Mouse (Mus musculus) cerebellum, adult 2 months (tissue): ENCODE data around the gene Ptges. TPM values are rescaled to one million over a fixed set of nuclear protein-coding genes. Genes with fewer than 3 reads are reported as not detected.

Source experiments
- DNase-seq, 2 experiments: peaks; one replicate each; pipeline ENCODE4 v3.0.0; 2021
- H3K27ac ChIP-seq: fragments of 200-500 bp; 2 replicates; pipeline ENCODE4 v1.5.1; 2012; ENCODE audit warnings: low read length, control low read depth, inconsistent platforms; ENCODE audit not compliant: insufficient read depth
- H3K27me3 ChIP-seq: fragments of 200-500 bp; 2 replicates; pipeline ENCODE4 v1.6.1; 2012; ENCODE audit warnings: inconsistent platforms, mild to moderate bottlenecking, low read length, moderate library complexity; ENCODE audit not compliant: control insufficient read depth, insufficient read depth
- H3K4me1 ChIP-seq: fragments of 200-500 bp; 2 replicates; pipeline ENCODE4 v1.6.1; 2011; ENCODE audit warnings: low read length; ENCODE audit not compliant: control insufficient read depth, insufficient read depth
- H3K4me3 ChIP-seq: fragments of 200-500 bp; replicated peaks from 2 replicates; pipeline ENCODE3; 2011; ENCODE audit warnings: mild to moderate bottlenecking, low read depth, low read length, control low read depth; ENCODE audit not compliant: insufficient read depth
- CTCF ChIP-seq: fragments of 200-500 bp; IDR thresholded peaks from 2 replicates; pipeline ENCODE4 v1.5.1; 2011; ENCODE audit warnings: low read depth, mild to moderate bottlenecking, control low read depth, low read length, moderate library complexity, borderline replicate concordance; ENCODE audit not compliant: insufficient read depth
- POLR2A ChIP-seq: fragments of 200-500 bp; IDR thresholded peaks from 2 replicates; pipeline ENCODE4 v1.6.1; 2011; ENCODE audit warnings: low read length, control low read depth, borderline replicate concordance; ENCODE audit not compliant: insufficient read depth
- WGBS: fragments of 180-500 bp; shearing (Covaris S2); methylation state at CpG from one replicate; pipeline ENCODE4 v1.1.7; 2018; 5-methylcytosine and 5-hydroxymethylcytosine counted together
- polyA plus RNA-seq: library from polyadenylated mRNA; depleted of rRNA; stranded (reverse); fragments of >200 nt; gene quantifications from 2 replicates; pipeline ENCODE4 v1.2.3, GENCODE M21; 2012

The Ptges gene
- polyA plus RNA-seq, 1 experiment = 3.7 TPM

DNA sequence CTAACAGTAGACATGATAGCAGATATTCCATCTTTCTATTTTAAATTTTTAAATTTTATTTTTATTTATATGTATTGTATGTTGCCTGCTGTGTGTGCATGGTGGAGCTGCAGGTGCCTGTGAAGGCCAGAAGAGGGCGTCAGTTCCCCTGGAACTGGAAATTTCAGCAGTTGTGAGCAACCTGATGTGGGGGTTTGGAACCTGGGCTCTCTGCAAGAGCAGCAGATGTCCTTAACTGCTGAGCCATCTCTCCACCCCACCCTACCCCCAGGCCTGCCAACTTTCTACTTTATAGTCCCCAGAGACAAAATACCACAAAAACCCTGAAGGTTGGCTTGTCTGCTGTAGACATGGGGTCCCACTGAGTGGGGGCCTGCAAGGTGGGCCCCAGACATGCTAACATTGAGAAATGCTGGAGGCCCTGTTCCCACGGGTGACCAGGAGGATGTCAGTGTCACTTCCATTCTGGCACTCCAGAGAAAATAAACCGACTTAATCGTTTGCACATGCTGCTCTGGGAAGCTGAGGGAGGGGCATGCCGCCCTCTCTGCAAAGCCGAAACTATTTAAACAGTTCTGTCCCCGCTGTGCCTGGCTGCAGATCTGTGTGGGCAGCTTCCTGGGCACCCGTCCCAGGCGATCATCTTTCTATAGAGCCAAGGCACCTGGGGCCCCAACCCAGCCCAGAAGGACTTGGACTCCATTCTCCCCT is 44.1 kb downstream of the Ptges start:
- WGBS = 5% methylated on average over 9 of the region's 9 CpGs
- H3K4me1 ChIP-seq = peaks cover 10% of the 10 kb centered on the region
- no peaks in the 10 kb centered on the region for H3K27me3 ChIP-seq
- no peak overlapping the region for H3K4me3 ChIP-seq
- H3K27ac ChIP-seq = no peak overlapping the region
- TF ChIP-seq CTCF = no peak
- TF ChIP-seq POLR2A = no peak
- DNase-seq = peak; percentile 67 to 83

GRCm38 (mm10) chr2:30884852-30885373 is 44.8 kb downstream of the Ptges start:
- H3K27ac ChIP-seq = no peak overlapping the region
- H3K4me3 ChIP-seq = no peak overlapping the region
- DNase-seq = no peak
- no peaks in the 10 kb centered on the region for H3K27me3 ChIP-seq
- 92% methylated on average over 4 of the region's 4 CpGs for WGBS
- no peak for TF ChIP-seq CTCF
- no peak for TF ChIP-seq POLR2A
- H3K4me1 ChIP-seq = peaks cover 10% of the 10 kb centered on the region

DNA sequence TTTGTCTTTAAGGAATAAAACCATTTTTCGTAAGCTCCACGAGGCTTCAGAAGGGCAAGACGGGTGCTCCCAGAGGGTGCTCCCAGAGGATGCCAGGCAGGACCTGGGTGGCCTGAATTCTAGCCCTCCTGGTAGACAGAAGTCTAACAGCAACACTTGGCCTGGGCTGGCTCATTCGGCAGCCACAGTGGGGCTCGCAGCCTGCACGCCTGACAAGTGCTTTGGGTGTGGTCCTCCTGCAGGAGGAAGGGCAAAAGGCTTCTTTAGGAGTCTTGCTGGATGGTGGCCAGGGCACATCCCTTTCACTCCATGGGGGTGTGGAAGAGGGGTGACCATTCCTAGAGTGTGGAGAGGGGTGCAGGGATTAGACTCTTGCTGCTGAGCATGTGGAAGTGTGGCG is 48.4 kb downstream of the Ptges start:
- Histone ChIP-seq H3K4me1 (peaks cover 8% of the 10 kb centered on the region), H3K27me3 (no peaks in the 10 kb centered on the region), H3K4me3 (no peak overlapping the region), H3K27ac (no peak overlapping the region)
- TF ChIP-seq CTCF = no peak
- 60% methylated on average over 7 of the region's 7 CpGs for WGBS
- no peak for DNase-seq

DNA sequence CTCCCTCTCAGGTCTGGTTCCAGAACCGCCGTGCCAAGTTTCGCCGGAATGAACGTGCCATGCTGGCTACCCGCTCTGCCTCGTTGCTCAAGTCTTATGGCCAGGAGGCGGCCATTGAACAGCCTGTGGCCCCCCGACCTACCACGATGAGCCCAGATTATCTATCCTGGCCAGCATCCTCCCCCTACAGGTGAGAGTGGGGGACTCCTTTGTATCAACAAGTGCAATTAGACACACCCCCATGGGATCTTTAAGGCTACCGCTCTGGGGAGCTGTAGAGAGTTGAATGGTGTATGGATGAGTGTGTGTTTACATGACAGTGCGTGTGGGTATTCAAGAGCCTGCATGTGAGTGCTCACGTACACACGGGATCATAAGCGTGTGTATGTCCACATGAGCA is 50.2 kb downstream of the Ptges start:
- Histone ChIP-seq H3K4me1 (no peaks in the 10 kb centered on the region), H3K4me3 (no peak overlapping the region), H3K27me3 (no peaks in the 10 kb centered on the region), H3K27ac (no peak overlapping the region)
- no peak for TF ChIP-seq CTCF
- TF ChIP-seq POLR2A = no peak
- no peak for DNase-seq
- 87% methylated on average over 15 of the region's 15 CpGs for WGBS

- no peak for TF ChIP-seq CTCF
- no peak for TF ChIP-seq POLR2A
- WGBS = 43% methylated on average over 11 of the region's 11 CpGs
- H3K27me3 ChIP-seq = no peaks in the 10 kb centered on the region
- H3K27ac ChIP-seq = no peak overlapping the region
- H3K4me1 ChIP-seq = no peaks in the 10 kb centered on the region
- no peak overlapping the region for H3K4me3 ChIP-seq
- DNase-seq = no peak
Observed at GRCm38 (mm10) chr2:30875621-30876432, 53.8 kb downstream of the Ptges start.

DNA sequence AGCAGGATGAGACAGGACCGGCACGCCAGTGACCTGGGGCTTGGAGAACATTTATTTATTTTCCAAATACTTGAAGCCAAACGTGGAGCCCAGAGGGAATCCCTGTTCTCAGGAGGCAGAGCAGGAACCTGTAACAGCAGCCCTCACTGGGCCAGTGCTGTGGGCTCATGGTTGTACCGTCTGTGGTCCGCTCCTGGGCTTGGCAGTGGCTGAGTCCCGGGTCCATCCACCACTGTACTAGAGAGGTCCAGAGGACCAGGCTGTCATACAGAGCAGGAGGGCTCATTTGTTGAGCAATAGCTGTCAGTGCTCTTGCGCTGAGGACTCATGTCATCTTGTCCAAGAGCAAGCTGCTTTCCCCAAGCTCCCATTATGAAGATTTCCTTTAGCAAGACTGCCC is 54.6 kb downstream of the Ptges start:
- Histone ChIP-seq H3K4me3 (no peak overlapping the region), H3K4me1 (no peaks in the 10 kb centered on the region), H3K27me3 (no peaks in the 10 kb centered on the region), H3K27ac (no peak overlapping the region)
- no peak for DNase-seq
- 74% methylated on average over 7 of the region's 7 CpGs for WGBS
- TF ChIP-seq POLR2A = no peak
- no peak for TF ChIP-seq CTCF

DNA sequence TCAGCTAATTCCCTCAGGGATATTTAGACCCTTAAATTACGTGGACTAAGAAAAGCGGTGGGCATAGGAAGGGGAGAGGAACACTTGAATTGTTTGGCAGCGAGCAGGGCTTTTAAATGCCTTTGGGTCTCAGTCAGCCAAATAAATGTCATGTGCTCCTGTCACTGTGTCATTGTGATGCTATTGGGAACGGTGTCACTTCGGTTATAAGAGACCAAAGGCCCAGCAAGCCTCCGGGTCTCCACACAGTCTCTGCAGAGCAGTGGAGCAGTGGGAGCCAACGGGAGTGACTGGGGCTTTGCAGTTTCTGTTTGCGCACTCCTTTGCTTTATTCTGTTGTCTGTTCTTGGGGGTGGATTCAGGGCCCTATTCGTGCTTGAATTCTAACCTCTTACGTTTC is 55.2 kb downstream of the Ptges start:
- 40% methylated on average over 10 of the region's 10 CpGs for WGBS
- Histone ChIP-seq H3K4me3 (no peak overlapping the region), H3K27me3 (no peaks in the 10 kb centered on the region), H3K27ac (no peak overlapping the region), H3K4me1 (no peaks in the 10 kb centered on the region)
- TF ChIP-seq CTCF (no peak), POLR2A (no peak)
- no peak for DNase-seq

- TF ChIP-seq CTCF (no peak), POLR2A (no peak)
- 76% methylated on average over 6 of the region's 6 CpGs for WGBS
- no peaks in the 10 kb centered on the region for H3K4me1 ChIP-seq
- no peak for DNase-seq
- H3K27ac ChIP-seq = no peak overlapping the region
- H3K4me3 ChIP-seq = no peak overlapping the region
- no peaks in the 10 kb centered on the region for H3K27me3 ChIP-seq
Observed at GRCm38 (mm10) chr2:30872669-30873068, 57.0 kb downstream of the Ptges start.
